Mouse (Mus musculus) adrenal gland, adult 18-20 months (tissue): ENCODE data around the gene Zfp691. TPM values are rescaled to one million over a fixed set of nuclear protein-coding genes. Genes with fewer than 3 reads are reported as not detected.

Experiments
- DNase-seq, 2 experiments: peaks; one replicate each; pipeline ENCODE4 v3.0.0; 2021 to 2022; ENCODE audit warnings: low spot score in 2 of 2
- microRNA-seq, 2 experiments: library from miRNA; unstranded; fragments of <30 nt; microRNA quantifications; one replicate each; pipeline ENCODE4 v1.2.0; 2021; ENCODE audit warnings: borderline number of aligned reads in 2 of 2
- total RNA-seq, 2 experiments: library from RNA; stranded (reverse); gene quantifications; 1 replicate in 1 of 2; 2 replicates in 1 of 2; pipeline ENCODE4 v1.2.3; 2021

The Zfp691 gene
- total RNA-seq, 2 experiments from 2014 or later = 12.0 to 19.4 TPM

GRCm38 (mm10) chr4:119127229-119127628 lies 46.8 kb downstream of the Zfp691 start:
- no peak for DNase-seq

DNA sequence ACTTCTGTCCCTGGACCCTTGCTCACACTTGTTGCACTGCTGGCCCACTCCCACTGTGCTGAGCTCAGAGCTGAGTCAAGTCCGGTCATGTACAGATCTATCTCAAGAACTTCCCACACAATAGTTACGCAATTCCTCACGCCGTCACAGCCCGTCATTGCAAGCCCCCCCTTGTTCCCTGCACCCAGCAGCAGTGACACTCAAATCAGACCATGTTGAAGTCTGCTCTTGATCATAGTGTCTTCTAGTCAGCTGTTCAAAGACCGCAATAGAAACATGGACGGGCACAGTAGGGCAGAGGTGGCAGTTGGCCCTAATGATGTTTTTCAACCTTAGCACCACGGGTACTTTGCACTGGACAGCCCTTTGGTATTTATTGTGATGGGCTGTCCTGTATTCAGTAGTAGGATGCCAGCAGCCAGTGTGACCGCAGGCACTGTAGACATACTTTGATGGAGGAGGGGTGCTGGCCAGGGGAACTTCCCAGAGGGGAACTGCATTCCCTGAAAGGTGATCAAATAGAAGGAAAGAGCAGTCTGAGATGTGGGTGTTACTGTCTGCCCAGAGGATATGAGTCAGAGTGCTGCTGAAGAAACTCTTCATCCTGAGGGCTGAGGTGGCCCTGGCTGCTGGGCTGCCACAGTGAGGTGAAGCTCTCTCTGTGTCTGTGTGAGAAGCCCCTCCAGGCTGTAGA lies 48.3 kb downstream of the Zfp691 start:
- no peak for DNase-seq

DNA sequence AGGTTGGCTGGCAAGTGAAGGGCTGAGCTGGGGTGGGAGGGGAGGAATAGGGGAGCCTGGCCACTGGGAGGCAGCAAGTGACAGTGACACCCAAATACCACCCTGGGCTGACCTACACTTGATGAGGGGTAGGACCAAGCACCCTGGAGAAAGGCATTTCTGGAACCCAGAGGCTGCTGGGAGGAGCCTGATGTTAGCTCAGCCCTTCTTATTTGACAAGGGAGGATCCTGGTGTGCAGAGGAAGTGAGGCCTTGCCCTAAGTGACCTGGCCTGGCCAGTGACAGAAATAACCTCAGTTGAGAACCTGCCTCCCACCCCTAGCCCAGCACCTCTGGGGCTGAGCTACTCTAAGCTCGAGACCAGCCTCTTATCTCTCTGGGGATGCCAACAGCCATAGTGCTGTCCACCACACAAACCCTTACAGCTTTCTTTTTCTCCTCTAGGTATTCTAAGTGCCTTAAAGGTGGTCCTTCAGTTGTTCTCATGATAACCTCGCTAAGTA lies 49.2 kb downstream of the Zfp691 start:
- DNase-seq = no peak

GRCm38 (mm10) chr4:119121249-119121648 lies 52.7 kb downstream of the Zfp691 start:
- DNase-seq = peak; percentile 80 to 81

DNA sequence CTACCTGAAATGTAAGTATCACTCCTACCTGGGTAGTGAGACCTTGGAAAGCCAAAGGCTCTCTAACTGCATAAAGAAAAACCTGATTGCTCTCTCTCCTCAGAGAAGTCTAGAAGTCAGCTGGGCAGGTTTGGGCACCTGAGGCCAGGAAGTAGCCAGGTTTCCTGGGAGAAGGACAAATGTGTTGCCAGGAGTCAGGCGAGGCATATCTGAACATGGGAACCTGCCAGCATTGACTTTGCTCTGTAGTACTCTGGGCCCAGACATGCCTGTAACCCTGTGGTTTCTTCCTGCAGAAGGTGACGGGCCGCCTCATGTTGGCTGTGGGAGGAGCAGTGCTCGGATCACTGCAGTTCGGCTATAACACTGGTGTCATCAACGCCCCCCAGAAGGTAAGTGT lies 53.9 kb downstream of the Zfp691 start:
- DNase-seq = no peak

Small RNAs within 50 kb of the gene (microRNA-seq; reads per million reads assigned to microRNA genes)
- gene Mir1957a = 0 reads per million in 2 experiments

Other genes starting within 250 kb of the Zfp691 start
- gene Olfr1328, start 235.6 kb downstream of the Zfp691 start, total RNA-seq = not detected
- gene Lao1, start 212.6 kb downstream of the Zfp691 start, total RNA-seq = not detected
- 10 to 100 TPM; 20.9 to 29.3 TPM for gene Slc2a1, start 65.5 kb downstream of the Zfp691 start, total RNA-seq
- gene Ermap, start 15.8 kb upstream of the Zfp691 start, total RNA-seq = under 1 TPM; 0.06 to 0.10 TPM
- gene Svbp, start 21.1 kb upstream of the Zfp691 start, total RNA-seq = 10 to 100 TPM; 13.8 to 17.0 TPM
- not detected for gene Tmem269, start 44.0 kb upstream of the Zfp691 start, total RNA-seq
- 10 to 100 TPM; 22.8 to 33.3 TPM for gene AU022252, start 58.5 kb upstream of the Zfp691 start, total RNA-seq
- 10 to 100 TPM; 16.0 to 23.5 TPM for gene P3h1, start 58.7 kb upstream of the Zfp691 start, total RNA-seq
- under 1 TPM in 1 of 2 experiments, not detected in 1; 0.06 TPM for gene Cldn19, start 81.2 kb upstream of the Zfp691 start, total RNA-seq
- gene Ybx1, start 120.4 kb upstream of the Zfp691 start, total RNA-seq = 100 to 1,000 TPM; 714 to 717 TPM
- 10 to 100 TPM; 16.7 to 17.6 TPM for gene Ppih, start 146.4 kb upstream of the Zfp691 start, total RNA-seq
- 1 to 10 TPM; 8.2 to 8.7 TPM for gene Ccdc30, start 241.3 kb upstream of the Zfp691 start, total RNA-seq
- gene Ppcs, start 248.2 kb upstream of the Zfp691 start, total RNA-seq = 10 to 100 TPM; 39.4 to 41.0 TPM
- 1 to 10 TPM; 2.6 to 2.8 TPM for gene Zmynd12, start 248.6 kb upstream of the Zfp691 start, total RNA-seq